8 mouse cellular contexts compared by ENCODE assay signal in genomic region chr12:36381441-36382340, GRCm38 (mm10). TPM values are rescaled to one million over a fixed set of nuclear protein-coding genes. Genes with fewer than 3 reads are reported as not detected.
DNase-seq lines count a peak whose midpoint lies in the region; ATAC-seq lines count a peak whose summit lies in the region.

TSS of gene Ispd (plus strand) at chr12:36381450.
TSS of gene D630036H23Rik (minus strand) at chr12:36382181.

- H3K27ac ChIP-seq in embryonic facial prominence, embryonic 10.5 days (replicated peaks) = peak within 1 kb of the TSS; percentile 99
- peak within 1 kb of the TSS; percentile 99 for H3K27ac ChIP-seq in limb, embryonic 10.5 days
- H3K27ac ChIP-seq in midbrain, embryonic 12.5 days (replicated peaks) = peak within 1 kb of the TSS; percentile 94

- peak; percentile 86 for DNase-seq in embryonic facial prominence, embryonic 10.5 days (ENCODE audit: low spot score)
- peak; percentile 91 for DNase-seq in heart, adult 18-20 months
- peak; percentile 94 for DNase-seq in kidney, adult 18-20 months
- DNase-seq in limb, embryonic 10.5 days (ENCODE audit: low spot score) = peak; percentile 90
- DNase-seq in skeletal muscle tissue, adult 2 months (ENCODE audit: low read depth, low spot score) = peak; percentile 69

- peak within 1 kb of the TSS; percentile 80 for H3K4me3 ChIP-seq in erythroblast, embryonic 14.5 days (replicated peaks)
- H3K4me3 ChIP-seq in embryonic facial prominence, embryonic 10.5 days = peak within 1 kb of the TSS; percentile 80
- peak within 1 kb of the TSS; percentile 81 for H3K4me3 ChIP-seq in limb, embryonic 10.5 days
- peak within 1 kb of the TSS; percentile 59 for H3K4me3 ChIP-seq in midbrain, embryonic 12.5 days

- no peak; the same call in none of the 2 replicates for ATAC-seq in erythroblast, adult 5-6 weeks (replicated peaks; ENCODE audit: low FRiP score, poor library complexity, severe bottlenecking)
- peak; percentile 96 for ATAC-seq in midbrain, embryonic 12.5 days (ENCODE audit: low FRiP score, low read depth)

- peak within 1 kb of the TSS; percentile 94 for H3K9ac ChIP-seq in midbrain, embryonic 12.5 days (replicated peaks)

- no peaks in the 10 kb centered on the region for H3K9me3 ChIP-seq in erythroblast, embryonic 14.5 days (ENCODE audit: control insufficient read depth, low read length)
- H3K9me3 ChIP-seq in embryonic facial prominence, embryonic 10.5 days = no peaks in the 10 kb centered on the region
- no peaks in the 10 kb centered on the region for H3K9me3 ChIP-seq in limb, embryonic 10.5 days (replicated peaks)
- H3K9me3 ChIP-seq in midbrain, embryonic 12.5 days = no peaks in the 10 kb centered on the region

- no peaks in the 10 kb centered on the region for H3K36me3 ChIP-seq in erythroblast, embryonic 14.5 days (ENCODE audit: control insufficient read depth)
- H3K36me3 ChIP-seq in embryonic facial prominence, embryonic 10.5 days (replicated peaks) = no peaks in the 10 kb centered on the region
- H3K36me3 ChIP-seq in limb, embryonic 10.5 days = no peaks in the 10 kb centered on the region
- no peaks in the 10 kb centered on the region for H3K36me3 ChIP-seq in midbrain, embryonic 12.5 days

- under 1% methylated on average over 64 of the region's 64 CpGs for WGBS in embryonic facial prominence, embryonic 10.5 days
- under 1% methylated on average over 64 of the region's 64 CpGs for WGBS in limb, embryonic 10.5 days
- under 1% methylated on average over 62 of the region's 64 CpGs for WGBS in midbrain, embryonic 12.5 days

- peaks cover 14% of the 10 kb centered on the region for H3K4me1 ChIP-seq in erythroblast, embryonic 14.5 days (ENCODE audit: control insufficient read depth)
- peaks cover 42% of the 10 kb centered on the region for H3K4me1 ChIP-seq in embryonic facial prominence, embryonic 10.5 days
- peaks cover 25% of the 10 kb centered on the region for H3K4me1 ChIP-seq in limb, embryonic 10.5 days
- H3K4me1 ChIP-seq in midbrain, embryonic 12.5 days = peaks cover 13% of the 10 kb centered on the region

- H3K27me3 ChIP-seq in erythroblast, embryonic 14.5 days (ENCODE audit: control insufficient read depth) = no peaks in the 10 kb centered on the region
- no peaks in the 10 kb centered on the region for H3K27me3 ChIP-seq in embryonic facial prominence, embryonic 10.5 days (replicated peaks; ENCODE audit: low read depth, poor library complexity, severe bottlenecking)
- no peaks in the 10 kb centered on the region for H3K27me3 ChIP-seq in limb, embryonic 10.5 days (ENCODE audit: low read depth, poor library complexity, severe bottlenecking)
- H3K27me3 ChIP-seq in midbrain, embryonic 12.5 days = no peaks in the 10 kb centered on the region

- peak within 1 kb of the TSS; percentile 65 for H3K4me2 ChIP-seq in midbrain, embryonic 12.5 days (replicated peaks)

RNA-seq across cellular contexts. Expression of gene Ispd, which starts in this region (rescaled TPM):
- not detected in 2 replicates for polyA plus RNA-seq in erythroblast, embryonic 14.5 days (2012)
- total RNA-seq in erythroblast, adult 5-6 weeks (2015; ENCODE audit: low replicate concordance) = 1.3 TPM in 1 of 2 replicates, not detected in the other
- total RNA-seq in erythroblast, adult 5-6 weeks (2017; ENCODE audit: low replicate concordance) = 0.28 and 2.0 TPM in 2 replicates
- polyA plus RNA-seq in embryonic facial prominence, embryonic 10.5 days (2016; fragmentation: Nextera tagmentation; extraction: Ambion mirVana) = 7.3 and 9.1 TPM in 2 replicates
- total RNA-seq in heart, adult 18-20 months (2021) = 1 to 10 TPM; 4.9 to 5.7 TPM
- polyA plus RNA-seq in limb, embryonic 10.5 days (2016; fragmentation: Nextera tagmentation; extraction: Ambion mirVana) = 4.9 and 5.2 TPM in 2 replicates
- polyA plus RNA-seq in midbrain, embryonic 12.5 days (2016; fragmentation: Nextera tagmentation; extraction: Ambion mirVana) = 12.8 and 12.9 TPM in 2 replicates

RNA-seq across cellular contexts. Expression of gene D630036H23Rik, which starts in this region (rescaled TPM):
- polyA plus RNA-seq in erythroblast, embryonic 14.5 days (2012) = not detected in 2 replicates
- total RNA-seq in erythroblast, adult 5-6 weeks (2015; ENCODE audit: low replicate concordance) = not detected in 2 replicates
- not detected in 2 replicates for total RNA-seq in erythroblast, adult 5-6 weeks (2017; ENCODE audit: low replicate concordance)
- polyA plus RNA-seq in embryonic facial prominence, embryonic 10.5 days (2016; fragmentation: Nextera tagmentation; extraction: Ambion mirVana) = 0.64 and 0.68 TPM in 2 replicates
- total RNA-seq in heart, adult 18-20 months (2021) = 1 to 10 TPM; 1.4 to 1.5 TPM
- polyA plus RNA-seq in limb, embryonic 10.5 days (2016; fragmentation: Nextera tagmentation; extraction: Ambion mirVana) = 0.49 and 0.91 TPM in 2 replicates
- polyA plus RNA-seq in midbrain, embryonic 12.5 days (2016; fragmentation: Nextera tagmentation; extraction: Ambion mirVana) = 0.62 and 1.1 TPM in 2 replicates
